Mouse (Mus musculus) MEL (cell line): Measurements from ENCODE around the gene Slc4a4. TPM values are rescaled to one million over a fixed set of nuclear protein-coding genes. Genes with fewer than 3 reads are reported as not detected.

Experiments
- DNase-seq: peaks from one replicate; pipeline ENCODE4 v3.0.0; 2011; ENCODE audit warnings: low read depth, low spot score
- H3K27ac ChIP-seq: 2 replicates; pipeline ENCODE4 v1.5.1; 2012; ENCODE audit warnings: low read depth, mild to moderate bottlenecking, control low read depth, low read length, moderate library complexity; ENCODE audit not compliant: control insufficient read depth
- H3K27me3 ChIP-seq, 2 experiments: fragments of 150-350 bp in 1 of 2; sonication (generic) in 1 of 2; 2 replicates each; pipeline ENCODE4 v1.6.1; 2012; ENCODE audit warnings: low read length in 2 of 2, mild to moderate bottlenecking in 2 of 2, improper control_type of control experiment in 1 of 2, moderate library complexity in 1 of 2; ENCODE audit not compliant: insufficient read depth in 2 of 2, control insufficient read depth in 1 of 2
- H3K36me3 ChIP-seq, 2 experiments: 2 replicates each; pipeline ENCODE4 v1.6.1; 2012 to 2014; ENCODE audit warnings: low read length in 2 of 2, improper control_type of control experiment in 1 of 2, inconsistent platforms in 1 of 2, mild to moderate bottlenecking in 1 of 2; ENCODE audit not compliant: insufficient read depth in 2 of 2, control insufficient read depth in 1 of 2
- H3K4me1 ChIP-seq, 2 experiments: fragments of 150-350 bp in 1 of 2; sonication (generic) in 1 of 2; 2 replicates each; pipeline ENCODE4 v1.6.1; 2012; ENCODE audit warnings: low read length in 2 of 2, improper control_type of control experiment in 1 of 2, mild to moderate bottlenecking in 1 of 2; ENCODE audit not compliant: insufficient read depth in 2 of 2, control insufficient read depth in 1 of 2
- H3K4me3 ChIP-seq, 2 experiments: fragments of 150-350 bp in 1 of 2; sonication (generic) in 1 of 2; 2 replicates each; pipeline ENCODE4 v1.5.1; 2012; ENCODE audit warnings: low read depth in 2 of 2, low read length in 2 of 2, mild to moderate bottlenecking in 2 of 2, moderate library complexity in 2 of 2, control low read depth in 1 of 2, improper control_type of control experiment in 1 of 2; ENCODE audit not compliant: control insufficient read depth in 1 of 2, insufficient read depth in 1 of 2
- H3K79me2 ChIP-seq: 2 replicates; pipeline ENCODE4 v1.6.1; 2012; ENCODE audit warnings: mild to moderate bottlenecking, low read length, moderate library complexity; ENCODE audit not compliant: control insufficient read depth, poor library complexity, insufficient read depth
- H3K9ac ChIP-seq: 2 replicates; pipeline ENCODE4 v1.6.1; 2012; ENCODE audit warnings: low read depth, mild to moderate bottlenecking, control low read depth, low read length, moderate library complexity; ENCODE audit not compliant: control insufficient read depth, poor library complexity, severe bottlenecking
- H3K9me3 ChIP-seq: fragments of 150-350 bp; sonication (generic); replicated peaks from 2 replicates; pipeline ENCODE4 v1.6.1; 2012; ENCODE audit warnings: mild to moderate bottlenecking, low read length, improper control_type of control experiment, moderate library complexity; ENCODE audit not compliant: insufficient read depth
- BHLHE40 ChIP-seq: IDR thresholded peaks from 2 replicates; pipeline ENCODE4 v1.6.1; 2012; ENCODE audit warnings: low read depth, mild to moderate bottlenecking, inconsistent platforms, low read length, improper control_type of control experiment, borderline replicate concordance
- CHD2 ChIP-seq: IDR thresholded peaks from 2 replicates; pipeline ENCODE4 v1.6.1; 2011; ENCODE audit warnings: low read length, improper control_type of control experiment
- CTCF ChIP-seq, 3 experiments: IDR thresholded peaks in 2 of 3; conservative IDR thresholded peaks in 1 of 3; 2 replicates each; pipeline ENCODE4 v1.5.1; 2011 to 2012; ENCODE audit warnings: low read length in 3 of 3, low read depth in 2 of 3, mild to moderate bottlenecking in 2 of 3, improper control_type of control experiment in 1 of 3, inconsistent platforms in 1 of 3, mixed read lengths in 1 of 3, moderate library complexity in 1 of 3; ENCODE audit not compliant: control insufficient read depth in 1 of 3, insufficient read depth in 1 of 3, poor library complexity in 1 of 3, severe bottlenecking in 1 of 3
- ELF1 ChIP-seq: IDR thresholded peaks from 2 replicates; pipeline ENCODE4 v1.6.1; 2014; ENCODE audit warnings: low read depth, mild to moderate bottlenecking, inconsistent platforms, low read length, improper control_type of control experiment, moderate library complexity
- EP300 ChIP-seq, 2 experiments: IDR thresholded peaks; 2 replicates each; pipeline ENCODE4 v1.6.1; 2011; ENCODE audit warnings: improper control_type of control experiment in 2 of 2, low read length in 2 of 2, low read depth in 1 of 2, mild to moderate bottlenecking in 1 of 2
- GABPA ChIP-seq: IDR thresholded peaks from 2 replicates; pipeline ENCODE4 v1.6.1; 2012; ENCODE audit warnings: low read depth, mild to moderate bottlenecking, inconsistent platforms, low read length, improper control_type of control experiment, moderate library complexity
- GATA1 ChIP-seq: IDR thresholded peaks from 2 replicates; pipeline ENCODE4 v1.6.1; 2011; ENCODE audit warnings: low read depth, low read length, improper control_type of control experiment
- KAT2A ChIP-seq: conservative IDR thresholded peaks from 2 replicates; pipeline ENCODE4 v1.6.1; 2012; ENCODE audit warnings: low read depth, low read length, improper control_type of control experiment, inconsistent platforms
- MAFK ChIP-seq: IDR thresholded peaks from 2 replicates; pipeline ENCODE4 v1.6.1; 2011; ENCODE audit warnings: low read depth, mild to moderate bottlenecking, low read length, improper control_type of control experiment, borderline replicate concordance
- MAZ ChIP-seq: IDR thresholded peaks from 2 replicates; pipeline ENCODE4 v1.6.1; 2012; ENCODE audit warnings: low read depth, mild to moderate bottlenecking, inconsistent platforms, low read length, improper control_type of control experiment
- MYC ChIP-seq: IDR thresholded peaks from 2 replicates; pipeline ENCODE4 v1.6.1; 2011; ENCODE audit warnings: low read depth, mild to moderate bottlenecking, low read length, improper control_type of control experiment, moderate library complexity
- POLR2A ChIP-seq, 2 experiments: IDR thresholded peaks; 2 replicates each; pipeline ENCODE4 v1.6.1; 2011 to 2012; ENCODE audit warnings: low read length in 2 of 2, mild to moderate bottlenecking in 2 of 2, control low read depth in 1 of 2, improper control_type of control experiment in 1 of 2, low read depth in 1 of 2, moderate library complexity in 1 of 2; ENCODE audit not compliant: control insufficient read depth in 1 of 2, insufficient read depth in 1 of 2, poor library complexity in 1 of 2
- POLR2AphosphoS2 ChIP-seq: IDR thresholded peaks from 2 replicates; pipeline ENCODE4 v1.6.1; 2011; ENCODE audit warnings: low read length, improper control_type of control experiment
- RAD21 ChIP-seq: IDR thresholded peaks from 2 replicates; pipeline ENCODE4 v1.6.1; 2011; ENCODE audit warnings: mild to moderate bottlenecking, low read depth, low read length, improper control_type of control experiment
- RCOR1 ChIP-seq: IDR thresholded peaks from 2 replicates; pipeline ENCODE4 v1.6.1; 2012; ENCODE audit warnings: low read depth, mild to moderate bottlenecking, inconsistent platforms, low read length, improper control_type of control experiment
- TBP ChIP-seq: IDR thresholded peaks from 2 replicates; pipeline ENCODE4 v1.8.0; 2011; ENCODE audit warnings: low read depth, low read length, improper control_type of control experiment
- TCF12 ChIP-seq: IDR thresholded peaks from 2 replicates; pipeline ENCODE4 v1.6.1; 2014; ENCODE audit warnings: low read depth, mild to moderate bottlenecking, inconsistent platforms, low read length, improper control_type of control experiment, moderate library complexity
- USF1 ChIP-seq: IDR thresholded peaks from 2 replicates; pipeline ENCODE4 v1.6.1; 2014; ENCODE audit warnings: low read depth, mild to moderate bottlenecking, inconsistent platforms, low read length, improper control_type of control experiment, moderate library complexity
- ZKSCAN1 ChIP-seq: IDR thresholded peaks from 2 replicates; pipeline ENCODE4 v1.6.1; 2012; ENCODE audit warnings: low read depth, mild to moderate bottlenecking, inconsistent platforms, low read length, improper control_type of control experiment, moderate library complexity
- polyA plus RNA-seq, 2 experiments: library from polyadenylated mRNA; stranded (reverse) in 1 of 2; unstranded in 1 of 2; fragments of >175 nt in 1 of 2; fragments of >200 nt in 1 of 2; gene quantifications; 2 replicates each; pipeline versions ENCODE4 v1.2.1 to v1.2.4; 2012; ENCODE audit warnings: low replicate concordance in 2 of 2, low read depth in 1 of 2; ENCODE audit not compliant: insufficient read length in 2 of 2, insufficient read depth in 1 of 2, missing spikeins in 1 of 2
- total RNA-seq: library from RNA; depleted of rRNA; stranded (reverse); fragments of 300-350 nt; gene quantifications from 2 replicates; pipeline ENCODE4 v1.2.3, GENCODE M21; 2012

Slc4a4 gene
- total and polyA plus RNA-seq, 3 experiments, result not detected

- Histone ChIP-seq H3K9ac (no peak overlapping the region), H3K36me3 (no peaks in the 10 kb centered on the region), H3K27me3 (no peaks in the 10 kb centered on the region), H3K27ac (no peak overlapping the region), H3K9me3 (no peaks in the 10 kb centered on the region), H3K79me2 (no peaks in the 10 kb centered on the region), H3K4me3 (no peak overlapping the region), H3K4me1 (no peaks in the 10 kb centered on the region)
- TF ChIP-seq RCOR1 (no peak), GABPA (no peak), MYC (no peak), CTCF (IDR thresholded peaks at IDR 0.05 in 2 of 3, conservative IDR thresholded peaks at IDR 0.05 in 1 of 3; ENCODE audit: control insufficient read depth in 1 of 3, insufficient read depth in 1 of 3, low read depth in 2 of 3, low read length in 3 of 3, poor library complexity in 1 of 3, severe bottlenecking in 1 of 3) (no peak)
- no peak for DNase-seq
These were observed 1.7 kb downstream of the Slc4a4 start for GRCm38 (mm10) chr5:88888413-88888700.

- no peaks in the 10 kb centered on the region for H3K36me3 ChIP-seq
- DNase-seq, result no peak
- no peak overlapping the region for H3K4me3 ChIP-seq
- no peaks in the 10 kb centered on the region for H3K27me3 ChIP-seq
- H3K27ac ChIP-seq, result no peak overlapping the region
- no peaks in the 10 kb centered on the region for H3K4me1 ChIP-seq
- no peak overlapping the region for H3K9ac ChIP-seq
- no peaks in the 10 kb centered on the region for H3K79me2 ChIP-seq
- H3K9me3 ChIP-seq, result no peaks in the 10 kb centered on the region
- no peak for TF ChIP-seq GATA1
- no peak for TF ChIP-seq TBP
- no peak for TF ChIP-seq EP300 (IDR thresholded peaks at IDR 0.05; ENCODE audit: low read depth in 1 of 2, low read length in 2 of 2)
- TF ChIP-seq BHLHE40, result no peak
- no peak for TF ChIP-seq KAT2A
- no peak for TF ChIP-seq ZKSCAN1
- TF ChIP-seq TCF12, result no peak
- TF ChIP-seq MAZ, result no peak
- no peak for TF ChIP-seq CHD2
- no peak for TF ChIP-seq ELF1
- TF ChIP-seq MAFK, result no peak
- no peak for TF ChIP-seq POLR2A (IDR thresholded peaks at IDR 0.05; ENCODE audit: control insufficient read depth in 1 of 2, insufficient read depth in 1 of 2, low read depth in 1 of 2, low read length in 2 of 2, poor library complexity in 1 of 2)
- no peak for TF ChIP-seq POLR2AphosphoS2
- no peak for TF ChIP-seq RAD21
- TF ChIP-seq USF1, result no peak
These were observed 2.7 kb downstream of the Slc4a4 start for GRCm38 (mm10) chr5:88889326-88889725.
